Mouse (Mus musculus): ENCODE measurements around the gene Serpinb1b.

DNA sequence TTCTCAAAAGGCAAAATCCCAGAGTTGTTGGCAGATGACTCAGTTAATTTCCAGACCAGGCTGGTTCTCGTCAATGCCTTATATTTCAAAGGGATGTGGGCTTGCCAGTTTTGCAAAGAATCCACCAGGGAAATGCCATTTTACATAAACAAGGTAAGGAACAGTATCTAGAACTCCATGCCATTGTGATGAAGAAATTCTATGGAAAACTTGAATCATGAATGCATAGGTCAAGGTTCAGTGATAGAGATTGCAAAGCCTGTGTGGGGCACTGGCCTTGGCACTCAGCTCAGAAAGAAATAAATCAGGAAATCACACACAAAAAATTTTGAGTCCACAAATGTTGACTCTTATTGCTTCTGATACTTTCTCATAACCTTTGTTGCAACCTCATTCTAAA lies 42.9 kb upstream of the Serpinb1b start:
- TF ChIP-seq CTCF (IDR thresholded peaks at IDR 0.05; ENCODE audit: extremely low read depth, insufficient read depth, insufficient read length, insufficient replicate concordance), result no peak
- TF ChIP-seq POLR2A (IDR thresholded peaks at IDR 0.05; ENCODE audit: low read depth, low read length), result no peak
